In the genomic region with DNA sequence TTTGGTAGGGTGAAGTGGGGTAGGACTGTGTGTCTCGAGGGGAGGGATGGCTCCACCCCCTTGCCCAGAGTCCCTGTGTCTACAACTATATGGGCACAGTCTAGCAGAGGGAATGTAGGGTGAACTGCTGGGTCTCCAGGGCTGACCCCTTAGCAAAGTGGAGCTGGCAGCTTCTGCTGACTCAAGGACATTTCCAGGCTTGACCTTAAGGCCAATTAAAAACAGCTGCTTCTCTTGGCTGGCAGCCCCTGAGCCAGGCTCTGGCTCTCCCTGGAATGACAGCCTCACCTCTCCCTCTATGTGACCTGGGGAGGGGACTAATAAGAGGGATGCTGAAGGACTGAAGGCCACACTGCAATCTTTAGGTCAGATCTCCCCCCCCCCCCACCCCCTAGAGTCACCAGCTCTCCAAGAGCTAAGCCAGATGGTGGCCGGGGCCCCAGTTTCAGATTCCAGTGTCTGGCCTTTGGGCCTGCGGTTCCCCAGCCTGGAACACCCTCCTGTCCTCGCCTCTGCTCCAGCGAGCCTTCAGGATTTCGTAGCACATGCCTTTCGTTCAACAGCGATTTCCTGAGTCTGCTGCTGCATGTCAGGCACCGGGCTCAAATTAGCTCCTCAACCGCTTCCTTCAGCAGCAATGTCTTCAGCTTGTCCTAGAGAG, we compare ENCODE assay signal across 8 mouse cellular contexts. TPM values are rescaled to one million over a fixed set of nuclear protein-coding genes. Genes with fewer than 3 reads are reported as not detected.
A peak's percentile ranks its signal among the peaks of the same experiment; 100 is the strongest.
DNase-seq lines count a peak whose midpoint lies in the region; ATAC-seq lines count a peak whose summit lies in the region.

No protein-coding gene starts in this region.

- peak; percentile 38; the same call in 1 of the 2 replicates for ATAC-seq in common myeloid progenitor, adult 5-6 weeks (replicated peaks; ENCODE audit: low read depth, poor library complexity, severe bottlenecking)
- no peak for ATAC-seq in granulocyte monocyte progenitor cell, adult 5-6 weeks (replicated peaks; ENCODE audit: poor library complexity, severe bottlenecking)

- peak; percentile 50 for DNase-seq in 3134 (ENCODE audit: extremely low read depth, insufficient read length, low spot score)
- DNase-seq in heart, adult 18-20 months, result peak; percentile 67 to 71
- peak; percentile 61 for DNase-seq in kidney, adult 11 months
- DNase-seq in lung, postnatal 14 days, result peak; percentile 60
- no peak for DNase-seq in cerebellum, adult 11-12 months
- no peak for DNase-seq in cerebellum, postnatal 36 days

RNA-seq across cellular contexts. Expression of a gene that starts 20.7 kb away (rescaled TPM):
- not detected in 2 replicates for total RNA-seq in common myeloid progenitor, adult 5-6 weeks (2017)
- total RNA-seq in heart, adult 18-20 months (2021), result 10 to 100 TPM; 10.8 to 11.7 TPM
- not detected in 2 replicates for total RNA-seq in granulocyte monocyte progenitor cell, adult 5-6 weeks (2014; fragmentation: Nextera tagmentation)
- total RNA-seq in granulocyte monocyte progenitor cell, adult 5-6 weeks (2017), result not detected in 2 replicates

Comparison
In these comparisons a context has a peak if more than half of its experiments do, and no peak if none do; other contexts are left out.
1. DNase-seq: peak in 3134 (single experiment), heart, adult 18-20 months (2 of 2), kidney, adult 11 months (single experiment) and lung, postnatal 14 days (single experiment); none in cerebellum, adult 11-12 months (single experiment) and cerebellum, postnatal 36 days (0 of 2).
2. RNA of a gene that starts 20.7 kb away (total RNA-seq): 10.8 to 11.7 TPM in heart, adult 18-20 months; not detected in common myeloid progenitor, adult 5-6 weeks and not detected in granulocyte monocyte progenitor cell, adult 5-6 weeks; every median in the first group is over 10 times any median in the second.